ENCODE assay signal across 8 mouse cellular contexts in the genomic region with DNA sequence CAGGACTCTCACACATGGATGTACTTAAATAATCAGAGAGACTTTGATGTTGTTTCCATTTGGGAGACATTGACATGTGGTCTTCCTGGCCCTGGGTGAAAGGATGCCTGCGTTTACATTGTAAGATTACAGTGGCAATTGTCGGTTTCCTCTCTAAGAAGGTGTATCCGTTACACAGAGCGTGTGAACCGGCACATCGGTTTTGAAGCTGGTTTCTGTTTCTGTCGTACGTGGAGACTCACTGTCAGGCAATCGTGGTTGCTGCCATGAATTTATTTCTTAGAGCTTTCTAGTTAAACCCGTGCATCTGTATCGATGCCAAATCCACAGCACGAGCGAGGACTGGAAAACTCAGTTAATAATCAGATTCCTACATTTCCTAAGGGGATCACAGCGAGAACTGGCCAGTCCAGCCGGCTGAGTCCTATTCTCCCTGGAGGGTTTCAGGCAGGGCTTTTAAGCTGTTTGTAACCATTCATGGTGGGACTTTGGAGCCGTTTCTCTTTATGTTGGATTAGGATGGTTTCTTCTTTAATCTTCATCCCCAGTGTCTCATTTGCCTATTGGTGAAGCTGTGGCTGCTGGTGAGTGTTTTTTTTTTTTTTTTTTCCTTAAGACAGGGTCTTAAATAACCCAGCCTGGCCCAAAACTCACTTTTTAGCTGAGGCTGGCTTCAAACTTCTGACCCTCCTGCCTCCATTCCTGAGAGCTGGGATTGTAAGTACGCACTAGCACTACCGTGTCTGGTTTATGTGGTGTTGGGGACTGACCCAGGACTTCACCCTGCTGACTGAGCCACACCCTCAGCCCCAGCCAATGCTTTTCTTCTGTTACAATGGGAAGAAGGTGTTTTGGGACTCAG. TPM values are rescaled to one million over a fixed set of nuclear protein-coding genes. Genes with fewer than 3 reads are reported as not detected.
DNase-seq lines count a peak whose midpoint lies in the region; ATAC-seq lines count a peak whose summit lies in the region.
"Had no signal": no experiment of that assay in that cellular context is flagged by ENCODE, and none has a peak within 500 bp of the region (broad histone marks: within the 10 kb centered on the region; RNA-seq: fewer than 3 reads in every experiment).

No protein-coding gene starts in this region.

- H3K4me1 ChIP-seq in midbrain, embryonic 14.5 days (ENCODE audit: control insufficient read depth, insufficient read depth, low read length) = peaks cover 4% of the 10 kb centered on the region; the same call in 1 of the 2 replicates
- H3K4me1 ChIP-seq in midbrain, embryonic 13.5 days (replicated peaks) = peaks cover 11% of the 10 kb centered on the region
- peaks cover 61% of the 10 kb centered on the region for H3K4me1 ChIP-seq in heart, embryonic 12.5 days (replicated peaks)

- H3K27me3 ChIP-seq in midbrain, embryonic 14.5 days (ENCODE audit: control insufficient read depth, insufficient read depth, low read length) = no peaks in the 10 kb centered on the region
- H3K27me3 ChIP-seq in midbrain, embryonic 13.5 days = 0 out of 2 replicates have a peak, but pooled peaks cover 1% of the 10 kb centered on the region
- no peaks in the 10 kb centered on the region for H3K27me3 ChIP-seq in heart, embryonic 12.5 days (replicated peaks)

- peak; percentile 28 for DNase-seq in midbrain, embryonic 14.5 days
- peak; percentile 62 for DNase-seq in lung, postnatal 10 days
- DNase-seq in thymus, postnatal 36 days = peak; percentile 33 to 42
- DNase-seq in adrenal gland, postnatal 4 days (ENCODE audit: low spot score in 2 of 2) = no peak
- no peak for DNase-seq in cerebellum, adult 9-10 months

- ATAC-seq in midbrain, embryonic 14.5 days (ENCODE audit: low FRiP score, low TSS enrichment) = no peak
- no peak for ATAC-seq in midbrain, embryonic 13.5 days
- ATAC-seq in heart, embryonic 12.5 days (ENCODE audit: insufficient number of reproducible peaks, low FRiP score) = no peak

- no peak overlapping the region for H3K9ac ChIP-seq in midbrain, embryonic 14.5 days (replicated peaks; ENCODE audit: low read length)
- no peak overlapping the region for H3K9ac ChIP-seq in midbrain, embryonic 13.5 days (replicated peaks)
- peak overlapping the region; percentile 43 for H3K9ac ChIP-seq in heart, embryonic 12.5 days

- no peak overlapping the region for H3K27ac ChIP-seq in midbrain, embryonic 14.5 days (replicated peaks; ENCODE audit: low read depth, low read length)
- H3K27ac ChIP-seq in midbrain, embryonic 13.5 days = no peak overlapping the region
- peak overlapping the region; percentile 45 for H3K27ac ChIP-seq in heart, embryonic 12.5 days (ENCODE audit: poor library complexity, severe bottlenecking)
- H3K27ac ChIP-seq: macrophage had no signal

- no peak overlapping the region for H3K4me3 ChIP-seq in midbrain, embryonic 14.5 days (replicated peaks; ENCODE audit: low read depth, low read length)
- no peak overlapping the region for H3K4me3 ChIP-seq in midbrain, embryonic 13.5 days (replicated peaks)
- peak overlapping the region; percentile 20; the same call in 1 of the 2 replicates for H3K4me3 ChIP-seq in heart, embryonic 12.5 days

- no peak overlapping the region for H3K4me2 ChIP-seq in midbrain, embryonic 14.5 days (ENCODE audit: low read length)
- no peak overlapping the region for H3K4me2 ChIP-seq in midbrain, embryonic 13.5 days (replicated peaks)
- peak overlapping the region; percentile 81 for H3K4me2 ChIP-seq in heart, embryonic 12.5 days

- WGBS in midbrain, embryonic 14.5 days = 61% methylated on average over 18 of the region's 18 CpGs
- 57% methylated on average over 18 of the region's 18 CpGs for WGBS in midbrain, embryonic 13.5 days
- WGBS in heart, embryonic 12.5 days = 50% methylated on average over 18 of the region's 18 CpGs

- H3K9me3 ChIP-seq in midbrain, embryonic 14.5 days (ENCODE audit: control insufficient read depth, low read length) = no peaks in the 10 kb centered on the region
- no peaks in the 10 kb centered on the region for H3K9me3 ChIP-seq in midbrain, embryonic 13.5 days
- no peaks in the 10 kb centered on the region for H3K9me3 ChIP-seq in heart, embryonic 12.5 days (replicated peaks)

- H3K36me3 ChIP-seq in midbrain, embryonic 14.5 days (ENCODE audit: control insufficient read depth, insufficient read depth, low read length) = no peaks in the 10 kb centered on the region
- H3K36me3 ChIP-seq in midbrain, embryonic 13.5 days = no peaks in the 10 kb centered on the region
- H3K36me3 ChIP-seq in heart, embryonic 12.5 days = peaks cover 63% of the 10 kb centered on the region

RNA-seq across cellular contexts. Expression of gene Itgb3, which starts 26.1 kb away (rescaled TPM):
- polyA plus RNA-seq in midbrain, embryonic 14.5 days (2014; fragmentation: Nextera tagmentation; extraction: Ambion mirVana) = 0.23 and 0.28 TPM in 2 replicates
- 0.62 and 0.98 TPM in 2 replicates for polyA plus RNA-seq in midbrain, embryonic 13.5 days (2015; fragmentation: Nextera tagmentation; extraction: Ambion mirVana)
- 9.6 and 11.9 TPM in 2 replicates for polyA plus RNA-seq in heart, embryonic 12.5 days (2016; fragmentation: Nextera tagmentation; extraction: Ambion mirVana)
- total RNA-seq in adrenal gland, postnatal 4 days (2021) = 10 to 100 TPM; 12.9 to 16.6 TPM

RNA-seq across cellular contexts. Expression of gene Myl4, which starts 31.2 kb away (rescaled TPM):
- polyA plus RNA-seq in midbrain, embryonic 14.5 days (2014; fragmentation: Nextera tagmentation; extraction: Ambion mirVana) = 2.8 and 3.2 TPM in 2 replicates
- polyA plus RNA-seq in midbrain, embryonic 13.5 days (2015; fragmentation: Nextera tagmentation; extraction: Ambion mirVana) = 2.1 and 2.6 TPM in 2 replicates
- polyA plus RNA-seq in heart, embryonic 12.5 days (2016; fragmentation: Nextera tagmentation; extraction: Ambion mirVana) = 2,473 and 2,477 TPM in 2 replicates
- 10 to 100 TPM in 1 of 2 experiments, 1 to 10 TPM in 1; 5.4 to 15.4 TPM for total RNA-seq in adrenal gland, postnatal 4 days (2021)
- polyA plus RNA-seq: macrophage had no signal

RNA-seq across cellular contexts. Expression of gene Cdc27, which starts 31.3 kb away (rescaled TPM):
- 41.0 and 48.1 TPM in 2 replicates for polyA plus RNA-seq in midbrain, embryonic 14.5 days (2014; fragmentation: Nextera tagmentation; extraction: Ambion mirVana)
- 42.9 and 45.3 TPM in 2 replicates for polyA plus RNA-seq in midbrain, embryonic 13.5 days (2015; fragmentation: Nextera tagmentation; extraction: Ambion mirVana)
- polyA plus RNA-seq in heart, embryonic 12.5 days (2016; fragmentation: Nextera tagmentation; extraction: Ambion mirVana) = 37.6 and 40.6 TPM in 2 replicates
- total RNA-seq in adrenal gland, postnatal 4 days (2021) = 10 to 100 TPM; 62.1 to 64.1 TPM

Comparison
In these comparisons a context has a peak if more than half of its experiments do, and no peak if none do; other contexts are left out.
1. DNase-seq: peak in midbrain, embryonic 14.5 days (single experiment), lung, postnatal 10 days (single experiment) and thymus, postnatal 36 days (2 of 2); none in adrenal gland, postnatal 4 days (0 of 2) and cerebellum, adult 9-10 months (single experiment).
2. RNA of gene Myl4, which starts 31.2 kb away (polyA plus RNA-seq): 2,473 to 2,477 TPM in heart, embryonic 12.5 days; 2.8 to 3.2 TPM in midbrain, embryonic 14.5 days and 2.1 to 2.6 TPM in midbrain, embryonic 13.5 days; every median in the first group is over 100 times any median in the second.